Mouse (Mus musculus): ENCODE results near the gene Dupd1. TPM values are rescaled to one million over a fixed set of nuclear protein-coding genes. Genes with fewer than 3 reads are reported as not detected.

The Dupd1 gene
- total RNA-seq, 2 experiments from 2014 or later = 0.33 to 0.48 TPM

DNA sequence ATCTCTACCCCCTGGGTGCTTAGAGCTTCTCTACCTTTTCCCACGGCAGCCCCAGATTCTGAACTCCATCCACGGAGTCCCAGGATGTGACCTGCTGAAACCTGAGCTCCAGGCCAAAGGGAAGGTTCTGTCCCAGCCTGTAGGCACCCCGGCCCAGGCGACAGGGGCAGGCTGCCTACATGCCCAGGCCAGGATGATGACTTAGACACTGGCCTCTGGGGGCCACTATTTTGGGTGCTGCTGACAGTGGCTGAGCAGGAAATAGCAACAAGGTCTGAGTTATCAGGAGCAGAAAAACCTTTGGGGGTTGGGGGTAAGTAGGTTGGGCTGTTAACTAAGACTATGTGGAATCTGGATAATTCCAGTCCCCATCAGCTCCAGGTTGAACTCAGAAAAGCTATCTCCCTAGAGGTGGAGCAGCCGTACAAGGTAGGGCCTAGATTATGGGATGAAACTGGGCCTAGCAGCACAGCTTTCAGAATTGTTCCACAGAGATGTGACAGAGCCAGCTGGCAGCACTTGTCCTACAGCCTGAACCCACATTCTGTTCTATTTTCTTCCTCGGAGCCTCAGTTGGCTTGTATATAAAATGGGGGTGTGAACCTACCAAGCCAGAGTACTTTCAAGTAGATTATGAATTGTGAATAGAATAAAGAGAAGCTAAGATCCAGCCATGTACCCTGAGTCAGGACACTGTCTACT, 14.8 kb upstream of the Dupd1 start:
- DNase-seq (ENCODE audit: low spot score in 2 of 2) = peak in 1 of 2 experiments; percentile 53

DNA sequence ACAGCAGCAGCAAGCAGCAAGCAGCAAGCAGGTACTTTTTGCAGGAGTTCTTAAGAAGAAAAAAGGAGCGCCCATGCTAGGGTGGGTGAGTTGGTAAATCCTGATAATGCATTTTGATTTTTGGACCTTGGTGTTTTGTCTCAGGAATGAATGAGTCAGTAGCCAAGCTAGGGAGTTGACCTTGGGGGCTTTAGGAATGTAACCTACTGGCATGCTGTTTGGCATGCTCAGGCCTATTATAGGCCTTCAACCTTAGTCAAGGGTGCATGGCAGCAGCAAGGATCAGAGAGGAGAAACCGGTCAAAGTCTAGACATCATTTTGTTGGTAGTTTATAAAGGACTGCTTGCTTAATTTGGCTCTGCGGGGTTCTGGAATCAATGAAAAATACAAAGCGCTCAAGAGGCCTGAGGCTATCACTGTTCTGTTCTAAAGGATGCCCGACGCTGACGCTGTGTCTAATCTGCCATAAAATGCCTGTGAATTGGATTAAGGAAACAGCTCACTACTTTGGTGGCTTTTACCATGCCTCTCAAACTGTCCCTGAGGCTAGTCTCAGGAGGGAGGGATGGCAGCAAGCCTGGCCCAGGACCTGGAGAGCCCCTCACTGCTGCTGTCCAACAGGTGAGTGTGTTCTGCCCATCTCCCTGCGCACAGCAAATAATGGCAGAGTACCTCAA, 7.8 kb upstream of the Dupd1 start:
- no peak for DNase-seq (ENCODE audit: low spot score in 2 of 2)

DNA sequence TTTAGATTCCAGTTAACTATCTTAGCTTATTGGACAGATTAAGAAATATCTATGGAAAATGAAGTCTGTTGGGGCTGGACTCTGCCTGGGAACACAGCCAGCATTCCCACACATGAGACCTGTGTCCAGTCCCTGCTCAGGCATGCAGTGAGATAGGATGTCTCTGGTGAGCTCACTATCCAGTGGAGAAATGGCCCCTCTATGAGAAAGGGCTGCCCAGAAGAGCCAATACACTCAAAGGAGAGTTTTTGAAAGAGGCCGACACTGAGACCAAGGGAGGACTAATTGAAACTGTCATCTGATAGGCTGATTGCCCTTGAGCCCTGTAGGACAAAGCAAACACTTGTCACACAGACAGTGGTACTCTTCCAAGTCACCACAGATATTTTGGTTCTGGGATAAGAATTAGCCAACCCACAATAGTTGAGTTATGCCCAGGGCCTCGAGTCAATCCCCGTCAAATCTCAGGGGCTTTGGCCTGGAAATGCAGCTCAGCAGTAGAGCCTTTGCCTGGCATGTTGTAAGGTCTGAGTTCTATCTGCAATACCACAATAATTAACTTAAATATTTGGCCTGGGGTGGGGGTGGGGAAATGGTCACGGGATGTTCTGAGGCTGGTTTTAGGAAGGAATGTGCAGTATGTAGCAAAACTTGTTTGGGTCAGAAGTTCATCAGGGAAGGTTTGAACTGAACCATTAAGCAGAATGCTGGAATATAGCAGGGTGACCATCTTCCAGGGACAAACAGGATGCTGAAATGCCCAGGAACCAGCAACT, 6.2 kb upstream of the Dupd1 start:
- no peak for DNase-seq (ENCODE audit: low spot score in 2 of 2)

DNA sequence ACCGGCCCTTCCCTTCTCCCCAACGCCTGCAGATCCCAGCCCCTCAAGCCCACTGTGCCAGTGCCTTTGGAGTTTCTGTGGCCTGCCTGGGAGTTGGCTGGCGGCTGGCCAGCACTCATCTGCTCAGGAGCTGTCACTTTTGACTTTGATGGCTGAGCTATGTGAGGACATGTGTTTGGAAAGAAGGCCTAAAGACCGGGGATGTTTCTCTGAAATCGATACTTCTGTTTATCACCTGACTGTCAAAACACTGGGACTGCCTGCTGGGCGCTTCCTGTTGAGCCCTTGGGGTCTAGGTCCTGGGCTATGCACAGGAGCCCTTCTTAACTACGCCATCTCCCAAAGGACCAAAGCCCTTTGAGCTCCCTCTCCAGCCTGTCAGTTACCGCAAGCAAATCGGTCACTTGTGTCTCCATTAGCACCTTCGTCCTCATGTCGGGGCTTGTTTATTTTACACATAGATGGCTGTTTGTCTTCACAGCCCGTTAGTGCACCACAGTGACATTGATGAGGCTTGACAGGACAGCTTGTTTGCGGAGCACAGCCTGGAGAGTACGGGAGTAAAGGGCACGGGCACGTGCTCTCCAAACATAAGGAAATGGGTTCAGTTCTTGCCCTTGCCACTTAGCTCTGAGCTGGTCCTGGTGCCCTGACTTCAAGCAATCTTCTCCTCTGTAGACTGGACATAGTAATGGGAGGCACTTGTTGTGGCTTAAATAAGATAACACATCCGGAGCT, 5.4 kb upstream of the Dupd1 start:
- DNase-seq (ENCODE audit: low spot score in 2 of 2) = no peak

DNA sequence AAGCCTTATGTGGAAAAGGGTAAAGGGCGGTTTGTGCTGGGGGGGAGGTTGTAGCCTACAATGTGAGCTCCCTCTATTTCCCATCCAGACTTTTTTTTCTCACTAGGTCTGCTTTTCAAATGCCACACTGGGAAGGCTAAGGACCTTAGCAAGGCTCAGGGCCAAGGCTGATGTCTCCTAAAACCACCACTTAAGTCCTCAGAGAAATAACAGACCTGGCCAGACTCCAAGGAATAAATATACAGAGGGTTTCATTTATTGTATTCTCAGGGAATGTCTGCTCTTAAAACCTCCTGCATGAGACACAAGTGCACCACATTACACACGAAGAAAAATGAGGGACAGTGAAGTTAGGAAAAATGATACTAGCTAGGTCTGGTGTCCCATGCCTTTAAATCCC, 3.1 kb downstream of the Dupd1 start:
- no peak for DNase-seq (ENCODE audit: low spot score in 2 of 2)

DNA sequence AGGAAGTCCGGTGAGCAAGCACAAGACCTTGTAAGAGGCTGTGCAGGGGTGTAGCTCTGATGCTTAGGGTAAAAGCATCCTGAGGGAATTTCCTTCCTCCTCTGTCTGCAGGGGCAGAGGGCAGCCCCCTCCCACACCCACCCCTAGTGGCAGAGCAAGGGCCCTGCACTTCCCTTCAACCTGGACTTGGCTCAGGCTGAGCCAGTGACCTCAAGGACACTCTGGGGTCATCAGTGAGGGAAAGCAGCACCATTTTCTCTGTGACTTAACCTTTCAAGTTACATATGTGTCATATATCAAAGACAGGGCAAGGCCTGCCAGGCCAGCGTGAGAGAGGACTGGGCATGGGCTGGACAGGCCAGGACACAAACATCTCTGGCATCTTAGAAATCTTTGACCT, 4.8 kb downstream of the Dupd1 start:
- DNase-seq (ENCODE audit: low spot score in 2 of 2) = no peak

DNA sequence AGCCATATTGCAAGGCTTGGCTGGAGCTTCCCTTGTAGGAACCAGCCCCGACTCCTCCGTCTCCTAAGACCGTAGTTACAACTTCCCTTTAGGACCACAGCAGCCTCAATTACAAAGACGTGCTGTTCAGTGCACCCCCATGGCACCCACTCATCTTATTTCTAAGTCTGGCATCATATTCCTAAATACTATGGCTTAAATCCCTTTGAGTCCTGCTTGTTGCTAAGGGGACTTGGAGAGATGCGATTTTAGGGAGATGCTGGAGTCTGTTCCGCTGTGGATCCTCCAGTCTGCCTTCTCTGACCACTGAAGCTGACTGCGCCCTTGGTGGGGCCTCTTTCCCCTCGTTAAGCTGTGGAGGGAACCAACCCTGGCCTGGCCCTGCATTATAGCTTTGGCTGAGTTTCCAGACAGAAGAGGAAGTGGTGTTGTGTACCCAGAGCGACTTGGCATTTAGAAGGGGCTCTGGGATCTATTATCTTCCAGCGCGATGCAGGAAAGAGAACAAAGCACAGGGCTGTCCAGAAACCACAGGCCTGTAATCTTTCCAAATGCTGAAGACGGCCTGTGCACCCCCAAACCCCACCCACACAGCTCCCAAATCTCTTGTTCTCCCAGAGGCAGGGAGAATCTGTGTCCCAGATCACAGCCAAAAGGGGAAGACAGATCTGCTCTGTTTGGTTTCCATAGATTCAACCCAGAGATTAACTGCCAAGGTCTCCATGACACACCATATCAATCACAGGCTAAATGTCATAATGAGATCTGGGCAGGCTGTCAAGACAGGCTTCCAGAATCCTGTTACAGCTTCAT, 7.4 kb downstream of the Dupd1 start:
- DNase-seq (ENCODE audit: low spot score in 2 of 2) = peak; percentile 64 to 68

DNA sequence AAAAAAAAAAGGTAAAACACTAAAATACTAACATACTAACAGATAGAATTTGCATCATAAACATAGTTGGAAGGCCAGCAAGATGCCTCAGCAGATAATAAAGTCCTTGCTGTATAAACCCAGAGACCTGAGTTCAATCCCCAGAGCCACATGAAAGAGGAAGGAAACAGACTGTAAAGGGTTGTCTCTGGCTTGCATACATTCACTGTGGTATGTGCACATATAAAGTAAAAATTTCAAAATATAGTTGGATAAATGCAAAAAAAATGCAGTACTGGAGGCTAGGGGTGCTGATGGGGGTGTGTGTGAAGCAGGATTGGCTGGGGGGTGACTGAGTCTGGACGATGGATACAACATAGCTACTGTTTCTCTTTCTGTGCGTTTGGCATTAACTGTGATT, 8.9 kb downstream of the Dupd1 start:
- DNase-seq (ENCODE audit: low spot score in 2 of 2) = no peak

DNA sequence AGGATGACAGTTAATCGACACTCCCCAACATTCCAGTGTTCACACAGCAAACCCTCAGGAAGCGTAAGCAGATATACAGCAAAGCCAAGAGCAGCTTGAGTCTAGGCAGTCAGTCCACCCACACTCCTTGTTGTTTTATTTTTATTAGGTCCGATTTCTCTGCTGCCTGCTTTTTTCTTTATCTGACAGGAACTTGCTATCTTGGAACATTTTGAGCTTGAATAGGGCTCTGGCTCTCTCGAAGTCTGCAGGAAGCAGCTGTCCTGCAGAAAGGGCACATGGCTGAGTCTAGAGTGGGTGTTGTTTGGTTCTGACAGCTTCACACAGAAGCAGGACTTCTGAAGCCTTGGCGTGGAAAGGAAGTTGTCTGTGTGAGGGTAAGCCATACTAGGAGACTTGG, 11.1 kb downstream of the Dupd1 start:
- DNase-seq (ENCODE audit: low spot score in 2 of 2) = no peak

DNA sequence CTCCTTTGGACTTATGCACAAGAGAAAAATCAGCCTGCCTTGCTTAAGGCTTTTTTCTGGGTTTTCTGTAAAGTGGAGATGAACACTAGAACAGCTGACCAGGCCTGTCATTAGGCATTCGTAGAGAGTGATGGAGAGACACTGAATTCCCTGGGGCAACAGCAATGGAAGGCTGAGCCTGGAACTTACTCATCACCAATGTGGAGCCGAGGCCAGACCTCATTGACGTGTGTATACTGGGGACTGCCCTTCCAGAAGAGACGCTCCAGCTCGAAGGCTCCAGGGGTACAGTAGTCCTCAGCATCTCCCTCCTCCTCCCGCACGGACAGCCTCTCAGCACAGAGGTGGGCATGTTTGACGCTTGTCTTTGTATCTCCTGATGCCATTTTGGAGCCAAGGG, 11.7 kb downstream of the Dupd1 start:
- no peak for DNase-seq (ENCODE audit: low spot score in 2 of 2)

DNA sequence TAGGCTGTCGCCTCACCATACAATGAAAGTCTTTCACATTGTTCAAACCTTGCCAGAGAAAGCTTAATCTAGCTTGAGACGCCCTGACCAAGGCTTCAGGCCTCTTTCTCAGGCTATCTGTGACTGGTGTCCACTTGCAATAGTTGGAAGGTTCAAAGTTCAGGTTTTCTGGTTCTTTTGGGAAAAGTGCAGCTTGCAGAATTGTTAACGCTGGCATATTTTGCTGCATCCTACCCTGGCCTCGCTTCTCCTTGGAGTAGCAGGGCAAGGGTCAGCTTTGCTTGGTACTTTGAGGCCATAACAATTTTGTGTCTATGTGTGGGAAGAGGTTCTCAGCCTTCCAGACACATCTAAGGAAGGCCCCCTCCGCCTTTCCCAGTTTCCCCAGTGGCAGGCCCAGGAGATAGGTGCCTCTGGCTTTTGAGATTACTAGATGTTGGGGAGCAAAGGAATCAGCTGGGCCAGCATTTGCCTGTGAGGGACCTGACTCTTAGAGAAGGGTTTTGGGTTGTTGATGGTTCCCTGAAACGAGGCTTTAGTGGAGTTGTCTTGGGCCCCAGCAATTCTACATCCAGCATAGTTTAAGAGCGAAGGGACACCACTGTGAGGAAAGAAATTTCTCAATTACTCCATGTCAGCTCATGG, 18.1 kb downstream of the Dupd1 start:
- DNase-seq (ENCODE audit: low spot score in 2 of 2) = no peak

DNA sequence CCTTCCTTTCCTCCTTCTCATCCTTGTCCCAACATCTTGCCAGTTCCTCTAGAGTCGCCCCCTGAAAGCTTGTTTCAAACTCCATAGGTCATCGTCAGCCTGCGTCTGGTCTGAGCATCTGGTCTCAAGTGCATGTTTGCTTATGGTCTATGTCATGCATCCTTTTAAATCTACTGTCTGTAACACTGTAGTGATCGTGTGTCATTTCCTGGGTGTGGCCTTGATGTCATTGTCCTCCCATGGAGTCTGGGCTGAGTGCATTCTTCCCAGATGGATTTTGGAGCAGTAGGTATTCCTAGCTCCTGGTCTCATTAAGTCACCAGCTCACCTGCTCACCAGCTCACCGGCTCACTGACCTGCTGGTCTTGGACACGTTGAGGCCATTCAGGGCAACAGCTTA, 19.4 kb downstream of the Dupd1 start:
- no peak for DNase-seq (ENCODE audit: low spot score in 2 of 2)

DNA sequence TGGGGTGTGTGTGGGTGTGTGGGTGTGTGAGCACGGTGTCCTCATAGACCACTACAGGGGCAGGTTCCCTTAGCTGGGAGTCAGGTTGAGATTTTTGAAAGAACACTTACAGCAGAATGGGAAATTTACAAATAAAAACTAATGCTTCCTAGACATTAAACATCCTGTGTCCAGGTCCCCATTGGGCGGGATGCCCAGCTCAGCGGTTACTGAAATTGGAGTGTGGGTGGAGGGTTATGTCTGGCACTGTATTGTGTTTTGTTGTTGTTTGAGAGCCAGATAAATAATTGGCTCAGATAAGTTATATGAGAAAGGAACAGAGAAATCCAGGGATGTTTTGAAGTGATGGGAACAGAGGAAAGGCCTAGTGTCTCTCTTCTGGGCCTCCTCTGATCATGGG, 23.3 kb downstream of the Dupd1 start:
- DNase-seq (ENCODE audit: low spot score in 2 of 2) = no peak

DNA sequence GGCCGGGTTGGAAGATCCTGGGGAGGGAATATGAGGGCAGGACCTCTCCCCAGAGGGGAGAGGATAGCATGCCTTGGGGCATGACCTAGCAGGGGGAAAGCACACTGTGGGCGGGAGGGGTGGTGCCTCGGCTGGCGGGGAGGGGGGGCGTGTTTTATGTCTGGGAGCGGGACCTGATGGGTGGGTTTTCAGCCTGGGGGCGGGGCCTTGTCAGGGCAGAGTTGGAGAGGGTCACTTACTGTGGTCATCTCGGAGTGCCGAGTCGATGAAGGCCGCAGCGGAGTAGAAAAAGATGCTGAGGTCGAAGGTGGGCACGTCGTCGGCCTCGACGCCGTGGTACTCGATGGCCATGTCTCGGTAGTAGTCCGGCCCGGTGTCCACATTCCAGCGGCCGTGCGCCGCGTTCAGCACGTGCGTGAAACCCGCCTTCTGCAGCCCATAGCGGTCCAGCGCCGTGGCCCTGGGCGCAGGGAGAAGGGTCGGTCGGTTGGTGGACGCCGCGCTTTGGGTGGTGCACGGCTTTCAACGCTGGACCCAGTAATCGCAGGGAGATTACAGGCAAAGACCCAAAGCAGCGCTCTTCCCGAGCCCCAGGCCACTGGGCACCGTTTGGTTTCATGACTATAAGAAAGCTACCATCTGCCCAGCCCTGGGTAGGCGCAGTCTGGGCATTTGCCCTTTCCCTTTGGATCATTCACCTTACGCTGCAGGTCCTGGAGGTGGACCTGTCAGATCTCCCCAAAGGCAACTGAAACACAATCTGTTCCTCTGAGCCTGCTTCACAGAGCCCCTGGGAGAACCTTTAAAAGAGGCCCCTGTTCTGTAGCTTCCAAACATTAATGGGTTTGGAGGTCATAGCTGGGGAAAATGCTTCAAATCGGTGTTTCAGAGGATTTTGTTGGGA, 27.7 kb downstream of the Dupd1 start:
- no peak for DNase-seq (ENCODE audit: low spot score in 2 of 2)

DNA sequence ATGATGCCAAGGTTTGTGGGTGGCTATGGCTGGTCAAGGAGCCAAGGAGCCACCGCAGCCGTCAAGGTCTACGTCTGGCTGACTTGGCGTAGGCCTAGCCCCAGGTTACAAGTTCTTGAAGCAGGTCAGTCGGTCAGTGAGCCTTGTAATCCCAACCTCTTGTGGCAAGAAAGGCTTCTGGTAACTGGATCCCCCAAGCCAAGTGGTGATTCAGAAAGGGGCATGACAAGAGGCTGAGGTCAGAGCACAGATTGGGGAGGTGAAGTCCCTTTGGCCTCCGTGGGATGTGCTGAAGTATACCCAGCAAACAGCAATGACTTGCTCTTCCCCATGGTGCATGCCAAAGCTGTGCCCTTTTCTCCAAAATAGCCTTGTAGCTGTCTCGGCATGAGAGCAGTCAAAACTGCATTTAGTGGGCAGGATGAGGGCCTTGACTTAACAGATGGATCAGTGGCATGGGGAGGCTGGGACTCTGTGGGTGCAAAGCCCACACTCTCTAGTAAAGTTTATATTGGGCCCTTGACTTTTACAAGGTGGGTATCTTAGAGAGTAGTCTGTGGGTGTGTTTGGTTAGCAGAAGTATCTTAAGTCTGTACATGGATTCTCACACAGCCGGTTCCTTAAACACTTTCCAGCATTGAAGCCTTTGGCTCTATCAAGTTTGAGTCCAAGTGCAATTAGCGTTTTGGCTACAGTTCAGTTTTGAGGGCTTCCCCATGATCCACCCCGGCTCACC, 28.8 kb downstream of the Dupd1 start:
- DNase-seq (ENCODE audit: low spot score in 2 of 2) = no peak

DNA sequence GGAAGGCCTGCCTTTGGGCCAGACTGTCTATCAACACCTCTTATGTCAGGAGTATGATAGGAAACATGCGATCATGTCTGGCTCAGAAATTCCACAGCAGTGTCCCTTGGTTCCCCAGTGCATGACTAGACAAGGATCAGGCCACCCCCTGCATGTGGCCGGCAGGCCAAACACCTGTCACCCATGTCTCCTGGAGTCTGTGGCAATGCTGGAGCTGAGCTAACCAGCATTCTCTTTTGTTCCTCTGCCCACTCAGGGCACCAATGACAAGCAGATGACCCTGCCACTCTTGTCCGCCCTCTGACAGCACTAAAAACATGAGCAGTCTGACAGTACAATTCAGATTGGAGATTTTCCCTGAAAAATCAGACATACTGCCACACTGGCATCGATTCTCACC, 30.5 kb downstream of the Dupd1 start:
- DNase-seq (ENCODE audit: low spot score in 2 of 2) = no peak

DNA sequence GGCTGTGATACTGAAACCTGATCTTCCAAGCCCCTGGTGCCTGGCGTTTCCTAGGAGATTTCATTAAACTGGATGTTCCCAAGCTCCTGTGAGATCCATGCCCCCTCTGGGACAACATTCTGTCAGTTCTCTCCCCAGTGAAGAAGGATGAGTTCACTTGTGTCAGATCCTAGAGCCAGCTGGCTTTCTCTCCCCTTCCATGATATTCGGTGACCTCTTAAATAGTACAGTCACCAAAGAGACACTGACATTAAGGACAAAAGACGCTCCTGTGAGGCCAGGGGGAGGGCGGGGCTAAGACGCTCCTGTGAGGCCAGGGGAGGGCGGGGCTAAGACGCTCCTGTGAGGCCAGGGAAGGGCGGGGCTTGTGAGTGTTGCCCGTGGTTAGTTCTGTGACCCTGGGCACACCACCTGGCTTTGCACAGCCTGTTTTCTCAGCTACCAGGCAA, 31.7 kb downstream of the Dupd1 start:
- no peak for DNase-seq (ENCODE audit: low spot score in 2 of 2)

DNA sequence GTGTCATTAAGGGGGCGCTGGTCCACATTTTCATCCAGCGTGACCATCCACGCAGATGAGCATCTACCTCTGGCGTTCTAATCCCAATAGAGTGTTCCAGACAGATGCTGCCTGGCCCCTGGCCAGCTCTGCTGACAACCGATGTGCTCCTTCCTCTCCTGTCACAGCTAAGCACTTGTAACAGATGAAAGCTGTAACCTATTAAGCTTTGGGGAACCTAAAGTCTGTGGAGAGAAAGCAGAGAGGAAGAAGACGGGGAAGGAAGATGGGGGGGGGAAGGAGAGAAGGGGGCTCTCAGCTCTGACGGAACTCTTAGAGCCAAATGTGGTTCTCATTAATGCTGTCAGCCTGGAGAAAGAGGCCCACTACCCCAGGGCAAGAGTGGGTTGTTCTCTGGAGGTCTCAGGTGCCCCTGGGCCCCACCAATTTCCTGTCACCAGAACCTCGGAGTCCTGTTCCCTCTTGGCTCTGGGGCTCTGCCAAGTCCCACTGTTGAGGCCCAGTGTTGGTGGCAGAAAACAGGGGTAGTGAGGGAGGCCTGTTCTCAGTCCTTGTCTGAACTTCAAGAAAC, 34.7 kb downstream of the Dupd1 start:
- no peak for DNase-seq (ENCODE audit: low spot score in 2 of 2)

Data from layer of hippocampus, postnatal 14 days (tissue).